Mouse (Mus musculus) right cerebral cortex, postnatal 14 days (tissue): ENCODE measurements around the gene Klhl26.
"Not testable (repeated sequence)": the region's sequence is repeated elsewhere in the genome, so short reads cannot be mapped to it uniquely, and the experiment has no call there.

Experiments
- DNase-seq: peaks from one replicate; pipeline ENCODE4 v3.0.0; 2022

The Klhl26 gene

DNA sequence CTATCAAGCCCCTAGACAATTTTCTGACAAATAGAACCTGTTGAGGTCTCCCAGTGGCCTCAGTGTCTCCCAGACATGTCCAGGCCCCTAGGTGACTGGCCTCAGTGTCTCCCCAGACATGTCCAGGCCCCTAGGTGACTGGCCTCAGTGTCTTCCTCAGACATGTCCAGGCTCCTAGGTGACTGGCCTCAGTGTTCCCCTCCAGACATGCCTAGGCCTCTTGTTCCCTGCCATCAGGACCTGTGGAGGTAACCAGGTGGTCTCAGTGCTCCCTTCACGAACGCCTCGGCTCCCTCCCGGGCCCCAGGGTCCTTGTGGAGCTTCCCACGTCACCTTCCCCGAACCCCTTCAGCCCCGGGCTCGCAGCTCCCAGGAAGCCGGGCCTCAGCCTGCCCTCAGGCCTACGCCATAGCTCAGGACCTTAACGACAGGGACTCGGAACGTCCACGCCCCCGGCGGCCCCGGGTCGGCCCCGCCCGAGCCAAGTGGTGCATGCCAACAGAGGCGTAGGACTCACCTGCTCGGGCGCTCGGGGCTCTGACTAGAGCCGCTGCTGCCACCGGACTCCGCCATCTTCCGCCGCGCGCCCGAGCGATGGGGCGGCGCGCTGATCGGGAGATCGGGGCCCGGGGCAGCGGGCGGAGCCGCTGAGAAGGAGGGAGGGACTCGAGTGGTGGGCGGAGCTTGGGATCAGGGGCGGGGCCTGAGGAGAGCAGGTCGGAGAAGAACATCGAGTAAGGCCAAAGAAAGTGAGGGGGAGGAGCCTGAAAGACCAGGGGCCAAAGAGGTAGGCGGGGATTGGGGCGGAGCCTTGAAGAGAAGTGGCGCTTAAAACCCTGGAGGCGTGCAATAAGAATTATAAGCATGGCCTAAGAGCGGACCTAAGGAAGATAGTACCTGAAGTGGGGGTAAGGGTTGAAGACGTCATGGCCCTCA lies at the start of gene Klhl26:
Klhl26 (minus strand) TSS at position 636 of the 936 bp plus-strand sequence.
- peak; percentile 90 for DNase-seq

GRCm38 (mm10) chr8:70522592-70523403 lies 46.0 kb upstream of the Klhl26 start:
- peak; percentile 95 for DNase-seq

DNA sequence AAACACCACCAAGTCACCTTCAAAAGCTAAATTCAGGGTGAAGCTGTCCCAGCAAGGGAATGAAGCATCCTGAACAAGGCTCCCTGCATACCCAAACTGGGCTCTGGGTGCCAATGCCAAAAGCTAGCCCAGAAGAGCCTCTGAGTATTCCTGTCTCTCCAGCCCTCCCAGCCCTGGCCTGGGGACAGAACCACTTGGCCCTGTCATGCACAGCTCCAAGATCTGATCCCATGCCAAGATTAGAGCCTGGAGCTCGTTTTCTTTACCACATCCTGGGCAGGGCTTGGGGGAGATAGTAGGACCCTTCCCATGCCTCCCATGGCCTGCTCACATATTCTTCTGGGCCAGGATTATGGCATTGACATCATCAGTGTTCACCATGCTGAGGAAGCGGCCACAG lies 42.8 kb upstream of the Klhl26 start:
- no peak for DNase-seq

GRCm38 (mm10) chr8:70519043-70519442 lies 42.3 kb upstream of the Klhl26 start:
- DNase-seq, result no peak

DNA sequence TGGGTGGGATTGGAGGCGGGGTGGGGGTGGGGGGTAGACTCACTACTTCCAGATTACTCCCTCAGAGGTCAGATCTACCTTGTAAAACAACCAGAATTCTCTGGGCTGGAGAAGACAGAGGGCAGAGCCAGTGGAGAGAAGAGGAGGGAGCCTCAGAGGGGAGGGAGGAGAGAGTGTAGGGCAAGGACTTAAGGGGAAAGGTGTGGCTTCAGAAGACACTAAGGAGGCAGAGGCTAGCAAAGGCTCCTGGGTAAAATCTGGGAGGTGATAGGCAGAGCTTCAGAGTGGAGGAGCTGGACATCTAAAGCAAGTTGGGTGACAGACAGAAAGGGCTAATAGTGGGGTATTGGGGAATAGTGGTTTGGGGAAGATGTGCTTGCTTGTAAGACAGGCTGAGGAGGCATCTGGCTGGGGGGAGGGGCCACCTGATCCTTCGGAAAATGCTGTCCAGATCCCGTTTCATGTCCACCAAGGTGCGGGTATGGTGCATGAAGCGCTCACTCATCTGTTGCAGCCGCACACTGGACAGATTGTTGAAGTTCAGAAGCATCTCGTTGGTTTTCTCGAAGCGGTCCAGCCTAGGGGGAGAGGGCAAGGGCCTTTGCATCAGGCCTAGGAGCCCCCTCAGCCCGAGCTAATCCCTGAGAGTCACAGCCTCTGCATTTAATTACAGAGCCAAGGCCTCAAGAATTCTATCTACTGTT lies 41.3 kb upstream of the Klhl26 start:
- no peak for DNase-seq

DNA sequence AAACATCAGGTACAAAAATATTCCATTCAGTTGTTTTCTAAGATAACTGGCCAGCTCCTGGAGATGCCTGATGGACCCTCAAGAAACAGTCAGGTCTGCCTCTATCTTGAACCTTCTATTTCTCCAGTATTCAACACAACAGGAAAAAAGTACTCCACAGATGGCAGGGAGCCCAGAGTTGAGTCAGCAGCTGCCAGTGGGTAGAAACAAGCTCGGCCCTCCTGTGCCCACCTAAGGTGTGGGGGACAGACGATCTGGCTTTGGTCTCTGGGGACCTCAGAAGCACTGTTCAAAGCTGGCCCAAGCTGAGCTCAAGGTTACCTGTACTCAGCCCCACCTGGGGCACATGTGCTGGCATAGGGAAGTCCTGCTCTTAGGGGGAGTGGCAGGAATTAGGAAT lies 36.7 kb upstream of the Klhl26 start:
- no peak for DNase-seq

DNA sequence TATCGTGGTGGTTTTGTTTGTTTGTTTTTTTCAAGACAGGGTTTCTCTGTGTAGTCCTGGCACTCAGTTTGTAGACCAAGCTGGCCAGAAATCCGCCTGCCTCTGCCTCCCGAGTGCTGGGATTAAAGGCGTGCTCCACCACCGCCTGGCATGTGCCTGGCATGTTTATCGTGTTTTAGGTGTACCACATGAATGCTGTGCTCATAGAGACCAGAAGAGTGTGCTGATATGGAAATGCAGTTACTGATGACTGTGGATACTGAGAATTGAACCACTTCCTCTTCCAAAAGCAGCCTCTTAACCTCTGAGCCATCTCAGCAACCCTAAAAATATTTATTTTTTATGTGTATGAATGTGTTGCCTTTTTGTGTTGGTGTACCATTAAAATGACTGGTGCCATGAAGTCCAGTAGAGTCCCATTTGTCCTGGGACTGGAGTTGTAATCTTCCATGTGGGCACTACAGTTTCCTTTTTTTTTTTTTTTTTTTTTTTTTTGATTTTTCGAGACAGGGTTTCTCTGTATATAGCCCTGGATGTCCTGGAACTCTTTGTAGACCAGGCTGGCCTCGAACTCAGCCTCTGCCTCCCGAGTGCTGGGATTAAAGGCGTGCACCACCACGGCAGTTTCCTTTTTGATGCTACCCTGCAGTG lies 35.6 kb upstream of the Klhl26 start:
- no peak for DNase-seq

DNA sequence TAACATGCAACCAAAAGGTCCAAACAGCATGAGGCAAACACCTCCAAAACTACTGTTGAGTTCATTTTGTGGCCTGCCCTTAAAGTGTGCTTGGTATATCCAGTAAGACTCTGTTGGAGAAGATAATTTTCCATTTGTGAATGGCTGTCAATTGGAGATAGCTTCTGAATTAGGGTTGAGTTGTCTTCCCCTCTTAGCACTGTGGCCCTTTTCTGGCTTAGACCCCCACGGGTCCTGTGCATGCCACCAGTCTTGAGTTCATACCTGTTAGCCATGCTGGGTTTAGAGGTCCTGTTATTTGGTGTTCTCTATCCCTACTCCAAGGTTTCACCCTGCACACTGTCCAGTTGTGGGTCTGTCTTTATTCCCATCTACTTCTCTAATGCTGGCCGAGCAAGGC lies 35.0 kb upstream of the Klhl26 start:
- no peak for DNase-seq

DNA sequence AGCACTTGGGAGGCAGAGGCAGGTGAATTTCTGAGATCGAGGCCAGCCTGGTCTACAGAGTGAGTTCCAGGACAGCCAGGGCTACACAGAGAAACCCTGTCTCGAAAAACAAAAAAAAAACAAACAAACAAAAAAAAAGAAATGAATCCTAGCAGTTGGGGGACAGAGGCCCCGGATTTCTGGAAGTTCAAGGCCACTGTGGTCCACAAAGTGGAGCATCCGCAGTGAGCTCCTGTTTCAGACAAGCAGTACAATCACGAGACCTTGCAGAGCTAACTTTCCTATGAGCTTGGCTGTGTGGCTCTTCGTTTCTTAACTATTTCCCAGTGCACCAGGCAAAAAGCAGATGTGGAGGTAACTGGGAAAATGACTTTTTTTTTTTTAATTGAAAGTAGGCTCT lies 34.4 kb upstream of the Klhl26 start:
- DNase-seq, result not testable (repeated sequence)

GRCm38 (mm10) chr8:70510228-70510915 lies 33.6 kb upstream of the Klhl26 start, which contains the start of gene Uba52:
Uba52 (minus strand) TSS chr8:70510801.
- DNase-seq, result peak; percentile 97

DNA sequence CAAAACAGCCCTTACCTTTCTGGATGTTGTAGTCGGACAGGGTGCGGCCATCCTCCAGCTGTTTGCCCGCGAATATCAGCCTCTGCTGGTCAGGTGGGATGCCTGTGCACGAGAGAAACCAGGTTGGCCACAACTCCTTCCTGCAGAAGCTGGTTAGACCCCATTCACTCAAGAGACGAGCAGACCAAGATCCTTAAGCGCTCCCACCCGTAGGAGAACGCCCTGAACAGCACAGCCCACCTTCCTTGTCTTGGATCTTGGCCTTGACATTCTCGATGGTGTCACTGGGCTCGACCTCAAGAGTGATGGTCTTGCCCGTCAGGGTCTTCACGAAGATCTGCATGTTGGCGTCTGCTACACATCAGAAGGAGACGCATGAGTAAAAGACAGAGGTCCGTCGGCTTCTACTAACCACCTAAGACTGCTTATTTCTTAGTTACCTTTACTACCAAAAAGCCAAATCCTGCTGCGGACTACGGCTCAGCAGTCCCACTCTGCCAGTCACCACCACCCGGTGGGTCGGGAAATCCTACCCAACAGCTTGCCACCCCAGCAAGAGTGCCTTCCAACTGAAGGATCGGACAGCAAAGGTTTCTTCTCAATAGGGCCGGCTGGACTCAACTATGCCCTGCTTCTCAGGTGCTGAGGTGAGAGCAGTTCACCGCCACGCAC lies 32.6 kb upstream of the Klhl26 start:
- DNase-seq, result no peak

DNA sequence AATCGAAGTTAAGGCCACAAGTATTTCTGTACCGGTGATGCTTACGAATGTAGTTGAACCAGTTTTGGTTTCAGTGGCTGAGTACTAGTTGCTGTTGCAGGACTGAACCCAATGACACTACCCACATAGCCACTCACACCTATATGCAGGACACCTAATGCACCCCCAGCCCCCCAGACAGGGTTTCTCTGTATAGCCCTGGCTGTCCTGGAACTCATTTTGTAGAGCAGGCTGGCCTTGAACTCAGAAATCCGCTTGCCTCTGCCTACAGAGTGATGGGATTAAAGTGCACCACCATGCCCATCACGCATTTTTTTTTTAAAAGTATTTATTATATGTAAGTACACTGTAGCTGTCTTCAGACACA lies 30.2 kb upstream of the Klhl26 start:
- DNase-seq, result no peak

DNA sequence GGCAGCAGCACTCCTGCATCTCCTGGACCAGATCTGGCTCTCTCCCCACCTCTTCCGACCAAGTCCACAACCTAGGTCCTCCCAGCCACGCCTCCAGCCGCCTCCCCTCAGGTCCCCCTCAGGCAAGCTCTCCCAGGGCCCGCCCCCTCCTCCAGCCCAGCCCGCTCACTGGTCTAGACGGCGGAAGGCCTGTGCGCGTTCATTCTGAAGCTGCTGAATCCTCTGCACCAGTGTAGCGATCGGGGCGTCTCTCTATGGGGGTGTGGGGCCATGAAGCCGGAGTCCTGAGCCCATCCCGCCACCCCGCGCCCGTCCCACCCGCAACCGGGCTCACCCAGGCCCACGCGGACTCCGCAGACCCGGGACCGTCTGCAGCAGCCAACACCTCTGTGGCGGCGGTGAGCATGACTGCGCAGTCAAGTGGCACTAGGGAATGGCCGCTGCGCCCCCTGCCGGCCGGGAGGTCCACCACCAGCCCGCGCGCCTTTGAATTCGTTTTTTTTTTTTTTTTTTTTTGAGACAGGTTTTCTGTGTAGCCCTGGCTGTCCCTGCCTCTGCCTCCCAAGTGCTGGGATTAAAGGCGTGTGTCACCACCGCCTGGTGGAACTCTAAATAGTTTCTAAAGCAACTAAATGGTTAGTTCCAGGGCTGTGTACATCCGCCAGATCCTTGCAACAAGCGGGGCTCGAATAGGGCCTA lies 29.7 kb upstream of the Klhl26 start, which contains the start of gene Rex1bd:
Rex1bd (minus strand) TSS at position 425 of the 699 bp plus-strand sequence.
- DNase-seq, result peak; percentile 96

DNA sequence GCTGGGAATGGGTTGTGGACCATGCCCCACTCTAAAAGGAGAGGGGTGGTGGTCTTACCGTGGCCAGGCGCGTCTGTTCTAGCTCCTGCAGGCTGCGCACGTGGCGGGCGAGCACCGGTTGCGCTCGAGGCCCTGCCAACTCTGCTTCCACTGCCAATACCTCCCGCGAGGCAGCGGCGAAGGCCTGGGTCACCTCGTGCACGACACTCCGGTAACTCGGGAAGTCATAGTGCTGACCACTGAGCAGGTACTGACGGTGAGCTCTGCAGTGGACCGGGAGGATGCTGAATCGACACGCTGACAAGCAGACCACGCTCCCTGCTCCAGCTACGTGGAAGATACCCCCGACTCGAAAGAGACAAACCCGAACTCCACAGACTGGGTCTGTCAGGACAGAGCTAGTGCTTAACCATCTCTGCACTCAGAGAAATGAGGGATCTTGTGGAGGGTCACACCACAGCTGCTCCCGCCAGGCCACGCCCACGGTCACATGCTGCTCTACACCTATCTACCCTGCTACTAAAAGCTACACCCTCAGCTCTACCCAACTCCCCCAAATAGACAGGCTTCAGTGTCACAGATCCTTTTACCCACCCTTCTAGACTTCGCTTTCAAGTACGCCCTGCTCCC lies 29.0 kb upstream of the Klhl26 start:
- DNase-seq, result peak; percentile 39

DNA sequence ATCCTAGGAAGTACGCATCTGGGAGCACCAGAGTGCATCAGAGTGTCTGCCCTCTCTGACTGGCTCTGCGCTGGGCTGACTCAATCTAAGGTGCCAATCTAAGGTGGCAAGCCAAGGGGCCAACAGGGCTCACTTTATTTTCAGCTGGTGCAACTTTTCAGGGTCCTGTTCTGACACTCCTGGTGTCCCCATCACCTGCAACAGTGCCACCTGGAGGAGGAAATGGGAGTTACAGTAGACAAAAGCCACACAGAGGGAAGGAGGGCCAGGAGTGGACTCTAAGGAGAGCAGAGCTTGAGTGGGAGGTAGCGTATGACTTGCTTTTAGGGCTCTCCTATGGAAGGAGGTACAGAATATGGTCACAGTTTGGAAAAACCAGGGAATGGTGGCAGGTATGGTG lies 28.1 kb upstream of the Klhl26 start:
- DNase-seq, result peak; percentile 79

DNA sequence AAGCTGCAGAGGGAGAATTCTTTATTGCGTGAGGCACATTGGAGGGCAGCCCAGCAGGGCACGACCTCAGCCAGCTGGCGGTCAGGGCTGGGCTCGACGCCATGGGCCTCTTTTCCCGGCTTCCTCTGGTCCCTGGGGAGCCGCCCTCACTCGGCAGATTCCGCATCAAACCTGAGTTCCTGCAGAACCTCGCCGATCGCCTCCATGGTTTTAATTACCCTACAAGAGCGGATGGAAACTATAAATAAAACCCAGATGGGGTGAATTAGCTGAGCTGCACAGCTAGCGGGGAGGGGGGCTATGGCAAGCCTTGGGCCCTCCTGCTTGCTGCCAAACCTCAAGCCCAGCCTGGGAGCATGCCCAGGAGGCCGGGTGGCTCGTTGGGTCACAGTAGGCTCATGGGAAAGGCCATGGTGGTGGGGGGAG lies 27.5 kb upstream of the Klhl26 start:
- DNase-seq, result peak; percentile 54

DNA sequence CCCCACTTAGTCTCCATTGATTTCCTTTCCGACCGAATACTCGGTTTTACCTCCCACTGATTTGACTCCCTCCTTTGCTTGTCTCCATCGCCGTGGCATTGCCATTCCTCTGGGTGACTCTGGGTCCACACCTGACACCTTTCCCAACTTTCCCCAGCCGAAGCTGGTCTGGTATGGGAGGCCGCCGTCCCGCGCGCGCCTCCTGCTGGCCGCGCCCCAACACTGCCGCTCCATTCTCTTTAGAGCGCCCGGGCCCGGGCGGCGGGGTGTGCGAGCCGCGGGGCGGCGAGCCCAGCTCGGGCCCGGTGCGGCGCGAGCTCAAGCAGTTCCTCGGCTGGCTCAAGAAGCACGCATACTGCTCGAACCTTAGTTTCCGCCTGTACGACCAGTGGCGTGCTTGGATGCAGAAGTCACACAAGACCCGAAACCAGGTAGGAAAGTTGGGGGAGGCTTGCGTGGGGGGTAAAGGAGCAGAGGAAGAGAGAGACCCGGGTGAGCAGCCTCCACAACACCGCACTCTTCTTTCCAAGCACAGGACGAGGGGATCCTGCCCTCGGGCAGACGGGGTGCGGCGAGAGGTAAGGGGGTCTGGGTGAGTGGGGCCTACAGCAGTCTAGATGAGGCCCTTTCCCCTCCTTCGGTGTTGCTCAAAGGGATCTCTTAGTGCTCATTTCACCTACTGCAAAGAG lies 26.4 kb upstream of the Klhl26 start:
- DNase-seq, result peak; percentile 52

DNA sequence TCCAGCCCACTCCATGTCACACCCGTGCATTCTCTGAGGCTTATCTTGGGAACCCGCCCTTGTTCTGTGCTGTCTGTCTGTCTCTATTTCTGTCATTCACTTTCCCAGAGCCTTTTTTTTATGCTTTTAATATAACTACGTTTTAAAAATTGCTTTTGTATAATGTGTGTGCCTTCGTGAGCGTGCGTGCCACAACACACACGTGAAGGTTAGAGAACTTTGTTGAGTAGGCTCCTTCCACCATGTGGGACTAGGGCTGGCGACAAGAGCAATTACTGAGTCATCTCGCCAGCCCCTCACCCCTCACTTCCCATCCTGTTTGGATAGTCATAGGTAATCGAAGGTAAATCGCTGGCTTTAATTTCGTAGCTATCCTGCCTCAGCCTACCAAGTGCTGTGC lies 25.8 kb upstream of the Klhl26 start:
- DNase-seq, result no peak

DNA sequence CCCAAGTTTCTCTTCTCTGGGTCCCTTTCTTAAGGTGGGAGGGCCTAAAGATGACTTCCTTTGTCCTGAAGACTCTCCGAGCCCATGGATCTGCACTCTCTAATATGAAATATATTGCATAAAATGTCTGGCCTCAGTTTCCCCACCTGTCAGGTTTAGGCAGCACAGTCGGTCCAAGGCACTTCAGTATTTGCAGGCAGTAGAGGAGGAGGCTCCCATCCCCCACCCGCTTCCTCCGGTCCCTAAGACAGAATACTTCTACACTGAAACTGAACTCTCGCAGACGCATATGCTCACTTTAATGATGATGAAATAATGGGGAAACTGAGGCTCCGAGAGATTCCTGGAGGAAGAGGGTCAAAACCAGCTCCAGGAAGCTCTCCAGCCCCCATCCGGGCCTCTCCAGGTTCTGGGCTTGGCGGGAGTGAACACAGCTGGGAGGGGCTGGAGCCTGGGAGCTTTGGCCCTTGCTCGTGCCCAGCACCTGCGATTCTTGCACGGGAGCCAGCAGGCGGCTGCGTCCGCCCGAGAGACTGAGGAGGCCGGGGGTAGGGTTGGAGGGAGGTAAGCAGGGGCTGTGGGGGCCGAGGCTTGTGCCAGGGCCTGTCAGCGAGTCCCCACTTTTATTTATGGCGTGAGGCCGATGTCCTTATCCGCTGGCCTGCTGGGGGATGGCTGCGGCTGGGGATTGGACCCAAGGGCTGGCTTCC lies 25.2 kb upstream of the Klhl26 start:
- DNase-seq, result no peak
